Mouse (Mus musculus): Measurements from ENCODE around the gene Pias4. TPM values are rescaled to one million over a fixed set of nuclear protein-coding genes. Genes with fewer than 3 reads are reported as not detected.

Gene Pias4
- polyA plus RNA-seq (2017; shearing (Covaris generic)), result 51.7 TPM

DNA sequence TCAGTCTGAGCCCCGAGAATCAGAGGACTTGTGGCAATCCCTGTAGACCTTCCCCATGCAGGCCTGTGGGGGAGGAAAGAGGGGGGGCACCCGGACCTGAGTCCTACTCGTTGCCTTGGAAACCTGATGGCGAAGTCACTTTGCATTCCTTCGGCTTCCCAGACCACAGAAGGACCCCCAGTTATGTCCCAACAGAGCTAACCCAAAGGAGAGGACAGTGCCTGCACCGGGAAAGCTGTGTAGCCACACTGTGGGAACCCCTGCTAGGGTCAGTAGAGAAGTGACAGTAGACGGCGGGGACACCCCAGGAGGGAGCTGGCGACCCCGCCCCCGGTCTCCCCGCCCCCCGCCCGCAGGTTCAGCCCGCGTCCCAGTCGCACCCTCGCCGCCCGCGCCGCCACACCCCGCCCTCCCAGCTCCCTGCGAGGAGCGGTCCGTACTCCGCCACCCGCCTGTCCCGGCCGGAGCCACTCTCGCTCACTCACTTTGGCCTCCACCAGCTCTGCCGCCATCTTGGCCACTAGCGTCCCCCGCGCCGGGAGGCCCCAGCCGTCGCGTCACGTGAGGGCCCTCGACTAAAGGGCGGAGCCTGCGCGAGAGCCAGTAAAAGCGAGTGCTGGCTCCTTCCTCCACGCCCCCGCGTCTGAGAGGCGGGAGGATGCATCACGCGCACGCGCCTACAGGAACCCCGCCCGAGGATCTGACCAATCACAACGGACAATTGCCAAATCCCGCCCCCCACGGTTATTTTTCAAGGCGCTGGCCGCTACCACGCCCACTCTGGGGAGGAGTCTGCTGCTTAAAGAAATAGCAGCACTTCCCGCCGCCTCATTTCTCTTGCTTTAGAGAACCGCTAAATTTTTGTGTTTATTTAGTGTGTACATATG, at the start of gene Pias4:
Gene Pias4 (minus strand): TSS at position 724 of the 887 bp plus-strand sequence.

DNA sequence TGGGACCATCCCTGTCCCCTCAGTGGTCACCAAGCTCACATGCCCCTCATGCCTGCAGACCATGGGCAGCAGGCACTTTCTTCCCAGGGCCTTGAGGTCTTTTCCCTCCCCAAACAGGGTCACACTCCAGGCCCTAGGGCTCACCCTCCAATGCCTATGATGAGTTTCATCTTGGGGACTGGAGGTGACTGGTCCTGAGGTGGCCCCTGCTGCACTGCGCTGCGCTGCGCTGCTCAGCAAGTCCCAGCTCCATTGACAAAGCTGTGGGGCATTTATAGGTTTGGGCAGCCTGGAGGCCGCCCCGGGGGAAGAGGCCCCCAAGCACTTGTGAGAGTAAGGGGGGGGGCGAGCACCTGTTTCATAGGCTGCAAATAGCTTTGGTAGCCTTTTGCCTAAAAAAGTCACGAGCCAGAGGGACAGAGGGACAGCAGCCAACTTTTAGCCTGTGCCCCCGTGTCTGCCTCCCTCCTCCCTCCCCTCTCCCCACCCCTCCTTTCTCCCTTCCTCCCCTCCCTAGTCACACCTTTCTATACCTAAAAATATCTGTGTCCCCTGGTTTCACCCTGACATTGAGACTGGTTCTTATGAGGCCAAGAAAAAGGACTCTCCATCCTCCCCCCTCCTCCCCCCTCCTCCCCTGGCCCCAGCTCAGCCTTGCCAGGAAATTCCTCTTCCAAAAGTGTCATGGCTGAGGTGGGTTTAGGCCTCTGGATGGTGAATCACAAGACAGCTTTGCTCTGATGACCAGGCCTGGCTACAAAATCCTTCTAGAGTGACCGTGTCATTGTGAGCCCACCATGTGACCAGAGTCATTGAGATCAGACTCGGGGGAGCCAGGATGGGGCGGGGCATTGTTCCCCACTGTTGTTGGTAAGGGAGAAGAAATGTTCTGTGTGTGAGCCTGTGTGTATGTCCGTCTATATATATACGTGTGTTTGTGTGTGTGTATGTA, 34.4 kb upstream of the Pias4 start, which contains the start of gene Nmrk2:
Gene Nmrk2 (minus strand): TSS at position 245 of the 952 bp plus-strand sequence.

DNA sequence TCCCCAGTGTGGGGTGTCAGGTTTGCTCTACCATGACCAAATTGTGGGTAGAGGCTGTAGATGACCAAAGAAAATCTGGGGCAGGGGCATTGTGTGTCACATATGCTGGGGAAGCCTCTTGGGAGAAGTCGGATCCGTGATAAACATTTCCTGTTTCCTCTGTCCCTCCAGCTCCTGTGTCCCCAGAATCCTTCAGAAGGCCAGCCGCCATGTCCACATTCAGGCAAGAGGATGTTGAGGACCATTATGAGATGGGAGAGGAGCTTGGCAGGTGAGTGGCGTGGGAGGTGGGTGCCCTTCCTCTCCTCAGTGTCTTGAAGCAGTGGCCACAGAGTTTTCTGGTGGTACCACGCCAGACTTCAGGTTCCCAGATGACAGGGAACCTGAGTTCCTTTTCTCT, 16.1 kb upstream of the Pias4 start, which contains the start of gene 4930442H23Rik:
Gene 4930442H23Rik (minus strand): TSS at position 45 of the 400 bp plus-strand sequence.

DNA sequence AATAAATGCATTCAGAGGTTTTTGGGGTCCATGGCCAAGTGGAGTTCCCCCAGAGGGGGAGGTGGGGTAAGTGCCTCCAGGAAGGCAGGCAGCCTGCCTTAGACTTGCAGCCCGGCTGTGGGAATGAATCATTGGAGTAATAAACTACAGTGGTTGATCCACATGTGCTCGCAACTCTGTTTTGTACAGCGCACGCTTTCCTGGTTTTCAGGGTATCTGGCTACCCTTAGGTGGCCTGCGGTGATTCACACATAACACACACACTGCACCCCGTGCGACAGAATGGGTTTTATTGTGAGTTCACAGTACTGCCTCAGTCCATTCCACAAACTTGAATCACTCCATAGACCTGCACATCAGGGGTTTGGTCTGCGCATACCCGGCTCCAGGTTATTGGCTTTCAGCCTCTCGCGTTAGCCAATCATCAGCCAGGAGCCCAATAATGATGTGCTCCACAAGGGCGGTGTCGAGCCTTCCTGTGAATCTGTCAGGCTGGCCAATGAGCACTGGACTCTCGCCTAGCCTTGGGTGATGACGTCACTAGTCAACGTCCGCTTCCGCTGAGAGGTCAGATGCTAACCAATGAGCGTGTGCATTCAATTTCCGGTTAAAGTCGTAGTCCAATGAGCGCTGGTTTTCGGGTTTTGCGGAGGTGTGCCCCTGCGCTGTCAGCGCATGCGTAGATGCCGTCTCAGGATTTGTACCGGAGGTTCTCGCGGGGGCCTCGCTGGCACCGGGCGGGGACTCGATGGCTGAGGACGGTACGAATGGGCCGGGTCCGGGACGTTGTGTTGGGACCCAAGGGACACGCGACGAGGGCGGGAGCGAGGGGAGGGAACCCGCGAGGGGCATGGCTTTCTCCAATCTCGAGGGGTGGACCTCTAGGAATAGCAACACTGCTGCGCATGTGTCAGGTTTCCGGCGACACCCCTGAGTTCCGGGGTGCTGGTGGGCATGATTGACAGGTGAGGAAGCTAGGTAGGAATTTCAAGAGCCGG, 14.9 kb upstream of the Pias4 start, which contains the start of gene Dapk3:
Gene Dapk3 (plus strand): TSS at position 670 of the 998 bp plus-strand sequence.

DNA sequence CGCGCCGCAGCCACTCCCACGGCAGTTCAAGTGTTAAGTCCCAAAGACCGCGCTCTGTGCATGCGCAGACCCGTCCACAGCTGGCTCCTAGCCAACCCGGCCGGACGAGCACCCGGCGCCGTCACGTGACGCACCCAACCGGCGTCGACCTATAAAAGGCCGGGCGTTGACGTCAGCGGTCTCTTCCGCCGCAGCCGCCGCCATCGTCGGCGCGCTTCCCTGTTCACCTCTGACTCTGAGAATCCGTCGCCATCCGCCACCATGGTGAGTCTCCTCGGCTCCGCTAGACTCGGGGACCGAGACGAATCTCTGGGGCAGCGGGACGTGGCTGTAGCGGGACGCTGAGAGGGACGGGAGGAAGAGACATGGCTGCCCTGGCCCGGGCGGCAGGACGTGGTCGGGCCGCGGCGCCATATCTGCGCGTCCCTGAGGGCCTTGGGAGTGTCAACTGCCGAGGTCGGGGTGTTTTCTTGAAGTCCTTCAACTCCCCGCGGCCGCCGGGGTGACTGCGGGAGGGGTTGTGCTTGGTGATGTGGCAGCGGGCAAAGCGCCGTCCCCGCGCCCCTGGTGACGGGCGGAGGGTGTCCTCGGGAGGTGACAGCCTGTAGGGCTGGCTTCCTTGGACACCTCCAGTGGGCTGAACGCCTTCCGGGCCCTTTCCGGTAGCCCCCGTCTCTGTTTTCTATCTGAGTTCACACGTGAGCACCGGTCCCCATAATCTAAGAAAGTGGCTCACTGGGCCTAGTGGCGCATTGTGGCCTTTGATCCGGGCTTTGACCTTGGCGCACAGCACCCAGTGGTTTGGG, 8.9 kb upstream of the Pias4 start, which contains the start of gene Eef2:
Gene Eef2 (plus strand): TSS at position 166 of the 806 bp plus-strand sequence.

DNA sequence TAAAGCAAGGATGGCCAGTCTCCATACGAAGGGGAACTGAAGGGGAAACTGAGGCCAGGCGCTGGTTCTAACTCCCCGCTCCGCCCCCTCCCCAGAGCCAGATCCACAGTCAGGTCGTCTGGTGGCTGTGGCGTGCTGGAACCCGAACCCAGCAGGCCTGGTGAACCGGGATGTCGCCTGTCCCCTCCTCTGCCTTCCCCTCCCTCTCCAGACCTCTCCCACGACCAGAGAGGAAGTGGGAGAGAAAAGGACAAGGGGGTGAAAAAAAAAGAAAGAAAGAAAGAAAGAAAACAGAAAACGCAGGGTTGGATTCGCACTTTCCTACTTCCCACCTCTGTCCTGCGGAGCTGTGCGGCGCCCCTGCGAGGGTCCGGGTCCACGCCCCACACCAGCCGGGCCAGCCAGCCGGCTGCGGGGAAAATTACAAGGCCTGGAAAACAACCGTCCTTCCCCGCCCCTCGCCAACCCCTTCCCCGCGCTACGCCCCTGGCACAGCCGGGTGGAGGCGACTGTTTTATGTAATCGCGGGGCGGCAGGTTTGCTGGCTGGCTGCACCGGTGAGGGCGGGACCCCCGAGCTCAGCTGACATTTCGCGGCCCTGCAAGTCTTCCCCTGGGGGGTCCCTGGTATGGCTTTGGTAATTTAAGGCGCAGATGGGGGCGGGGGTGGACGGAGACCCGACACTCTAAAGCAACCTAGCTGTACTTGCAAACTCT, 32.6 kb downstream of the Pias4 start, which contains the start of gene Zbtb7a:
Gene Zbtb7a (plus strand): TSS at position 255 of the 716 bp plus-strand sequence.

DNA sequence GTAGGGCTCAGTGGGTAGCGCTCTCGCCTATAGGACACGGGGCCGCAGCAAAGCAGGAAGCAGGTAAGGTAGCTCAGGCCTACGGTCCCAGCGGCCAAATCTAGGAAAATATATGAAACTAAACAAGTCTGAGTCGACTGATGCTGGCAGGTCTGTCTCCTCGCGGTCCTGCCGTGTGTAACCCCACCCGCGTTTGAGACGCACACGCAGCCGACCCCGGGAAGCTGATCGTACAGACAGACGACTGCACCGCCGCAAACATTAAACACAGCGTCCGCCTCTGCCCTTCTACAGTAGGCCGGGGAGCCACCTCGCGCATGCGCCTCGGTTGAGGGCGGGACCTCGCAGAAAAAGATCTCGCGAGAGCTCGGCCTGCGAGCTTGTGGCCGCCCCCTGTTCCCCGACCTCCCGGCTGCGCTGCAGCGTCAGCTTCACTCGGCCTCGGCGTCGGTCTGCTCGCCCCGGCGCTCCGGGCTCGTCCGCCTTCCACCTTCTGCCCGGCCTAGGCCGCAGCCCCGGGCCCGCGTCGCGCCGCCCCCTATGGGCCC, 62.1 kb downstream of the Pias4 start, which contains the start of gene Map2k2:
Gene Map2k2 (plus strand): TSS at position 351 of the 548 bp plus-strand sequence.

Other genes with a start within 250 kb of the Pias4 start
- gene Lmnb2, start 249.7 kb downstream of the Pias4 start, polyA plus RNA-seq (2017; shearing (Covaris generic)), result 18.9 TPM
- gene Gadd45b, start 237.8 kb downstream of the Pias4 start, polyA plus RNA-seq (2017; shearing (Covaris generic)), result 93.6 TPM
- 0.09 TPM for gene Gng7, start 153.0 kb downstream of the Pias4 start, polyA plus RNA-seq (2017; shearing (Covaris generic))
- gene Diras1, start 142.3 kb downstream of the Pias4 start, polyA plus RNA-seq (2017; shearing (Covaris generic)), result not detected
- 20.4 TPM for gene Slc39a3, start 130.5 kb downstream of the Pias4 start, polyA plus RNA-seq (2017; shearing (Covaris generic))
- gene Sgta, start 107.7 kb downstream of the Pias4 start, polyA plus RNA-seq (2017; shearing (Covaris generic)), result 124 TPM
- 17.8 TPM for gene Thop1, start 97.9 kb downstream of the Pias4 start, polyA plus RNA-seq (2017; shearing (Covaris generic))
- not detected for gene Creb3l3, start 69.0 kb downstream of the Pias4 start, polyA plus RNA-seq (2017; shearing (Covaris generic))
- gene Map2k2, start 62.0 kb downstream of the Pias4 start, polyA plus RNA-seq (2017; shearing (Covaris generic)), result 51.7 TPM
- gene Zbtb7a, start 32.7 kb downstream of the Pias4 start, polyA plus RNA-seq (2017; shearing (Covaris generic)), result 43.0 TPM
- gene Eef2, start 8.7 kb upstream of the Pias4 start, polyA plus RNA-seq (2017; shearing (Covaris generic)), result 783 TPM
- gene Dapk3, start 15.1 kb upstream of the Pias4 start, polyA plus RNA-seq (2017; shearing (Covaris generic)), result 6.7 TPM
- gene 4930442H23Rik, start 15.9 kb upstream of the Pias4 start, polyA plus RNA-seq (2017; shearing (Covaris generic)), result not detected
- 0.22 TPM for gene Nmrk2, start 34.1 kb upstream of the Pias4 start, polyA plus RNA-seq (2017; shearing (Covaris generic))
- 10.3 TPM for gene Atcay, start 62.9 kb upstream of the Pias4 start, polyA plus RNA-seq (2017; shearing (Covaris generic))
- gene Zfr2, start 65.2 kb upstream of the Pias4 start, polyA plus RNA-seq (2017; shearing (Covaris generic)), result 5.8 TPM
- 166 TPM for gene Matk, start 85.0 kb upstream of the Pias4 start, polyA plus RNA-seq (2017; shearing (Covaris generic))
- 109 TPM for gene Mrpl54, start 99.0 kb upstream of the Pias4 start, polyA plus RNA-seq (2017; shearing (Covaris generic))
- gene Apba3, start 99.0 kb upstream of the Pias4 start, polyA plus RNA-seq (2017; shearing (Covaris generic)), result 68.0 TPM
- gene Tjp3, start 123.7 kb upstream of the Pias4 start, polyA plus RNA-seq (2017; shearing (Covaris generic)), result 28.8 TPM
- gene Pip5k1c, start 125.0 kb upstream of the Pias4 start, polyA plus RNA-seq (2017; shearing (Covaris generic)), result 52.4 TPM
- 39.4 TPM for gene Cactin, start 153.2 kb upstream of the Pias4 start, polyA plus RNA-seq (2017; shearing (Covaris generic))
- gene Tbxa2r, start 160.8 kb upstream of the Pias4 start, polyA plus RNA-seq (2017; shearing (Covaris generic)), result 67.8 TPM
- 0.16 TPM for gene Gipc3, start 175.3 kb upstream of the Pias4 start, polyA plus RNA-seq (2017; shearing (Covaris generic))
- gene Hmg20b, start 182.6 kb upstream of the Pias4 start, polyA plus RNA-seq (2017; shearing (Covaris generic)), result 36.0 TPM
- gene Mfsd12, start 189.6 kb upstream of the Pias4 start, polyA plus RNA-seq (2017; shearing (Covaris generic)), result 1.9 TPM
- gene 4930404N11Rik, start 197.9 kb upstream of the Pias4 start, polyA plus RNA-seq (2017; shearing (Covaris generic)), result 1.8 TPM
- 27.4 TPM for gene Fzr1, start 210.6 kb upstream of the Pias4 start, polyA plus RNA-seq (2017; shearing (Covaris generic))
- gene Dohh, start 216.5 kb upstream of the Pias4 start, polyA plus RNA-seq (2017; shearing (Covaris generic)), result 52.8 TPM
- 6.0 TPM for gene Gm48551, start 216.5 kb upstream of the Pias4 start, polyA plus RNA-seq (2017; shearing (Covaris generic))
- gene Gm48552, start 221.1 kb upstream of the Pias4 start, polyA plus RNA-seq (2017; shearing (Covaris generic)), result 1.4 TPM
- gene Smim24, start 225.1 kb upstream of the Pias4 start, polyA plus RNA-seq (2017; shearing (Covaris generic)), result 7.1 TPM

Measured in inflammation-experienced regulatory T-cells, adult 16 weeks (primary cell).